Mouse (Mus musculus): ENCODE data around the gene Scrn1.

DNA sequence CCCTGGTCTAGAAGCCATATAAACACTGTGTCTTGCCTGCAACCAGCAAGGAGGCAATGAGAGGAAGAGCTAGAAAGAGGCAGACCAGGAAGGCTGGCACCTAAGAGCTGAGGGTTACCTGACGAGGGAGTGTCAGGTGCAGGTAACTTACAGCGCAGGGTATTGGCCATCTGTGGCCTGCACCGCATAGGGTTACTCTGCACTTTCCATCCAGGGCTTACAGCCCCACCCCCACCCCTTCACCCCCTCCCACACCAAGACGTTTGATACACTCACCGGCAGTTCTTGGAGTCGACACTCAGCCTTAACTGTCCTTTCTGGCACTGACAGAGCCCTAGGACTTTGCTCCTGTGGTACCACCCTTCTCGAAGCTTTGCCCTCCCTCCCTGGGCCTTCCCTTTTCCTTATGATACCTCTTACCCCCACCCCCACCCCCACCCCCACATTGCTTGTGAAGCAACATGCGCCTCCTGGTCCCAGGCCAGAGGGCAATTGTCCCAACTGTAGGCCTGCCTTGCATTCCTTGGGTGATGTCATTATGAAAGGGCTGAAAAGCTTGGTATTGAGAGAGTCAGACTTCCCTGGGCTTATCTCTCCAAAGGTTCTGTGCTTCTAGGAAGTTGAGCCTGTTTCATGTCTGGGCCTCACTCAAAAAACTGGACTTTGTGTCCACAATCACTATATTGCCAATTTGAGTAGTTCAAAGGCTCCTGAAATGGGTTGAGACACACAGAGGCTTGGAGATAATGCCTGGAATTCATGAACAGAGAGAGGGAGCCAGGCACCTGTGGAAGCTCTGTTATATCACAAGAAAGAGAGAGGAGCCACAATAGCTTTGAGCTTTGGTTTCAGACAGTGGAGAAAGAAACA is 93.2 kb downstream of the Scrn1 start:
- TF ChIP-seq POLR2AphosphoS2 (IDR thresholded peaks at IDR 0.05; ENCODE audit: insufficient read length, low read depth) (no peak), POLR2A (IDR thresholded peaks at IDR 0.05; ENCODE audit: insufficient read length, low read depth) (no peak)
